Mouse (Mus musculus): ENCODE data around the gene Prrc2b. TPM values are rescaled to one million over a fixed set of nuclear protein-coding genes. Genes with fewer than 3 reads are reported as not detected.

Gene Prrc2b
- polyA plus RNA-seq, 1 experiment from 2014 or later = 69.8 TPM

DNA sequence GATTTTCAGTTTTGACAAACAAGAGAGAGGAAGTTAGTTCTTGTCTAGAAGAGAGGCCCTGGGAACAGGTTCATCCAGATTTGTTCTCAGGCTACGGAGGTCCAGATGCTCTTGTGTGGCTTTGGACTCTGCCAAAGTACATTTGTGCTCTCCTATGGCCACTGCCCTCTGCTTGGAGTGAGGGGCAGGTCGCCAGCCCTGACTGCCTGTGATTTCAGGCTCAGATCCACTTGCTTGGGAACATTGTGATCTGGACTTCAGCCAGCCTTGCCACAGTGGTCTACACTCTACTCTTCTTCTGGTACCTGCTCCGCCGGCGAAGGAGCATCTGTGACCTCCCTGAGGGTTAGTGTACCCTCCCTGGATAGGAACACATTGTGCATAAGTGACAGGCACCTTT is 101.8 kb downstream of the Prrc2b start:
- no peaks in the 10 kb centered on the region for H3K4me1 ChIP-seq (ENCODE audit: control insufficient read depth, insufficient read depth, low read length)
- H3K27me3 ChIP-seq (ENCODE audit: control insufficient read depth, insufficient read depth, low read depth, low read length) = no peaks in the 10 kb centered on the region
- ATAC-seq = no peak
- H3K4me2 ChIP-seq (ENCODE audit: low read length) = no peak overlapping the region
- WGBS = 92% methylated on average over 5 of the region's 5 CpGs
- H3K9me3 ChIP-seq (replicated peaks; ENCODE audit: control insufficient read depth, low read length, poor library complexity, severe bottlenecking) = no peaks in the 10 kb centered on the region
- no peak overlapping the region for H3K9ac ChIP-seq (ENCODE audit: low read depth, low read length)
- no peak overlapping the region for H3K4me3 ChIP-seq (ENCODE audit: low read depth, low read length)
- peaks cover 48% of the 10 kb centered on the region for H3K36me3 ChIP-seq (ENCODE audit: control insufficient read depth, insufficient read depth, low read length)
- H3K27ac ChIP-seq (ENCODE audit: low read length) = no peak overlapping the region

DNA sequence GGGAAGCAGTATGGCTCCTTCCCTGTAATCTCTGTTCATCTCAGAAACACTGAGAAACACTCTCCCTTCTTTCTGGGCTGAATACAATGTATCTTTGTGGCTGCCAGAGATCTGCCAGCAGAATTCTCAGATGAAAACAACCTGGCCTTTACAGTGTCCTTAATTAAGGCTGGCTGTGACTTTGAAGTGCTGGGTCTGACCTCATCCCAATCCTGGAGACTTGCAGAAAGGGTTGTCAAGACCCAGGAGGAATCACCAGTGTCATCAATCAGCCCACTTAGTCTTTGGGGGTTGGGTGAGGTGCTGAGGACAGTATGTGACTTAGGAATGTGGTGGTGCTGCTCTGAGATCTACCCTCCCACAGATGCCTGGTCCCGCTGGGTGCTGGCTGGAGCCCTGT is 102.5 kb downstream of the Prrc2b start:
- no peak overlapping the region for H3K4me2 ChIP-seq (ENCODE audit: low read length)
- no peaks in the 10 kb centered on the region for H3K4me1 ChIP-seq (ENCODE audit: control insufficient read depth, insufficient read depth, low read length)
- no peak overlapping the region for H3K27ac ChIP-seq (ENCODE audit: low read length)
- peaks cover 44% of the 10 kb centered on the region for H3K36me3 ChIP-seq (ENCODE audit: control insufficient read depth, insufficient read depth, low read length)
- no peak for ATAC-seq
- H3K27me3 ChIP-seq (ENCODE audit: control insufficient read depth, insufficient read depth, low read depth, low read length) = no peaks in the 10 kb centered on the region
- WGBS = 100% methylated on average over 1 of the region's 1 CpGs
- H3K9ac ChIP-seq (ENCODE audit: low read depth, low read length) = no peak overlapping the region
- H3K9me3 ChIP-seq (replicated peaks; ENCODE audit: control insufficient read depth, low read length, poor library complexity, severe bottlenecking) = no peaks in the 10 kb centered on the region
- no peak overlapping the region for H3K4me3 ChIP-seq (ENCODE audit: low read depth, low read length)

DNA sequence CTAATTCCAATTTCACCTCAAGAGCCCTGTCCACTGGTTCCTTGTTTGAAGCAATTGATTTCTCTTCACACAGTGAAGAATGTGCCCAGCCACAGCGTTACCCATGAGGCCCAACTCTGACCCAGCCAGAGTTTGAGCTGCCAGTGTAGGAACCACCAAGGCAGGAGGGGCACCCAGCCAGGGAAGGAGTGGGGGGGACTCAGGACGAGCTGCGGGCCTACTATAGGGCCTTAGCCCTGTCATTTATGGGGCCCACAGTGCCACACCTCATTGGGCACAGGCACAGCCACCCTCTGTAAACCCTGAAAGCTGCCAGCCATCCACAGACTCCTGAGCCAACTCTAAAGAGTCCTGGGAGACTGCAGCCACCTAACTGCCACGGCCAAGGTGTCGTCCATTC is 103.7 kb downstream of the Prrc2b start:
- Histone ChIP-seq H3K9me3 (replicated peaks; ENCODE audit: control insufficient read depth, low read length, poor library complexity, severe bottlenecking) (no peaks in the 10 kb centered on the region), H3K27me3 (ENCODE audit: control insufficient read depth, insufficient read depth, low read depth, low read length) (no peaks in the 10 kb centered on the region), H3K4me1 (ENCODE audit: control insufficient read depth, insufficient read depth, low read length) (peaks cover 8% of the 10 kb centered on the region), H3K27ac (ENCODE audit: low read length) (no peak overlapping the region), H3K9ac (ENCODE audit: low read depth, low read length) (no peak overlapping the region), H3K4me3 (ENCODE audit: low read depth, low read length) (no peak overlapping the region), H3K36me3 (ENCODE audit: control insufficient read depth, insufficient read depth, low read length) (peaks cover 44% of the 10 kb centered on the region), H3K4me2 (ENCODE audit: low read length) (no peak overlapping the region)
- ATAC-seq = no peak
- 90% methylated on average over 5 of the region's 5 CpGs for WGBS

DNA sequence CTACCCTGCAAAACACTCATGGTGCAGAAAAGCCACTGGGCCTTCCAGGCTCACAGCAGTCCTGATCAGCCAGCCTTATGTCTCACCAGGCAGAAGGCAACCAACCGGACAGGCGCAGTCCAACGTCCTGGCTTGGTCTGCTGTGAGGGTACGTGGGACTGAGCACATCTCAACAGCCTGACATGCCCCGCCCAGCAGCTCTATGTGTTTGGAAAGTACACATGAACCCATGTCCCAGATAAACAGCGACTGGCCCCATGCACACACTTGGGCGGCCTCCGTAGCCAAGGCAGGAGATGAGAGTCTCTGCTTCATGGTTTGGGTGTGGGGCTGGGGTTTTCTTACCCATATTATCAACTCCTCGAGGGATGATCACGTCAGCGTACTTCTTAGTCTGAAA is 105.4 kb downstream of the Prrc2b start:
- Histone ChIP-seq H3K27ac (ENCODE audit: low read length) (no peak overlapping the region), H3K4me3 (ENCODE audit: low read depth, low read length) (no peak overlapping the region), H3K27me3 (ENCODE audit: control insufficient read depth, insufficient read depth, low read depth, low read length) (no peaks in the 10 kb centered on the region), H3K9me3 (replicated peaks; ENCODE audit: control insufficient read depth, low read length, poor library complexity, severe bottlenecking) (no peaks in the 10 kb centered on the region), H3K36me3 (ENCODE audit: control insufficient read depth, insufficient read depth, low read length) (peaks cover 38% of the 10 kb centered on the region), H3K9ac (ENCODE audit: low read depth, low read length) (no peak overlapping the region), H3K4me2 (ENCODE audit: low read length) (no peak overlapping the region), H3K4me1 (ENCODE audit: control insufficient read depth, insufficient read depth, low read length) (peaks cover 8% of the 10 kb centered on the region)
- ATAC-seq = no peak
- 93% methylated on average over 11 of the region's 11 CpGs for WGBS

DNA sequence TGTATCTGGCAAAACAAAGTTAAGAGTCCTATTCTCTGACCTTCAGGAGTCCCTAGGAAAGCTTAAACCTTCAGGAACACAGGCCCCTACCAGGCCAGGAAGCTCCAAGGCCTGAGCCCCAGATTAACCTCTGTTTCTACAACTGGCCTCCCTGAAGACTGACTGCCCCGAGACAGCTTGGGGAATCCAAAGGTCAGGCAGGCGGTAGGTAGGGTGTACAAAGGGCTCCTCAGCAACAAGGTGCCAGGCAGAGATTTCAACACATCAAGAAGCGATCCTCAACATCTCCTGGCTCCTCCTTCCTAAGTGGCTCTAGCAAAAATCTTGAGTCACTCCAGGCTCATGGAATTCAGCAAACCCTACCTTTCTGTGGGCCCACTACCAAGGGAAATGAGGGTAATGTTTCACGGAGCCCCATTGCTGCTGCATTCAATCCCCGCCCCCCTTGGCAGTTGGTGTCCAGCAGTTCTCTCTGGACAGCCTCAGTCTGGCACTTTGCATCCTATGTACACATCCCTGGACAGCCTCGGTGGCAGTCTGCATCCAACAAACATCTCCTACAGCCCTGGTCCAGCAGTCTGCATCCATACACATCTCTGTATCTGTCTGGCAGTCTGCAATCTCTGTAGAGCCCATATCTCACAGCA is 108.1 kb downstream of the Prrc2b start:
- H3K4me3 ChIP-seq (ENCODE audit: low read depth, low read length) = peak overlapping the region; percentile 89
- peaks cover 8% of the 10 kb centered on the region for H3K4me1 ChIP-seq (ENCODE audit: control insufficient read depth, insufficient read depth, low read length)
- 57% methylated on average over 6 of the region's 6 CpGs for WGBS
- H3K27me3 ChIP-seq (ENCODE audit: control insufficient read depth, insufficient read depth, low read depth, low read length) = no peaks in the 10 kb centered on the region
- peaks cover 23% of the 10 kb centered on the region for H3K36me3 ChIP-seq (ENCODE audit: control insufficient read depth, insufficient read depth, low read length)
- no peak overlapping the region for H3K27ac ChIP-seq (ENCODE audit: low read length)
- no peaks in the 10 kb centered on the region for H3K9me3 ChIP-seq (replicated peaks; ENCODE audit: control insufficient read depth, low read length, poor library complexity, severe bottlenecking)
- ATAC-seq = 0 out of 2 replicates have a peak, but pooled peaks have one; percentile 5
- peak overlapping the region; percentile 71 for H3K4me2 ChIP-seq (ENCODE audit: low read length)
- H3K9ac ChIP-seq (ENCODE audit: low read depth, low read length) = peak overlapping the region; percentile 86

DNA sequence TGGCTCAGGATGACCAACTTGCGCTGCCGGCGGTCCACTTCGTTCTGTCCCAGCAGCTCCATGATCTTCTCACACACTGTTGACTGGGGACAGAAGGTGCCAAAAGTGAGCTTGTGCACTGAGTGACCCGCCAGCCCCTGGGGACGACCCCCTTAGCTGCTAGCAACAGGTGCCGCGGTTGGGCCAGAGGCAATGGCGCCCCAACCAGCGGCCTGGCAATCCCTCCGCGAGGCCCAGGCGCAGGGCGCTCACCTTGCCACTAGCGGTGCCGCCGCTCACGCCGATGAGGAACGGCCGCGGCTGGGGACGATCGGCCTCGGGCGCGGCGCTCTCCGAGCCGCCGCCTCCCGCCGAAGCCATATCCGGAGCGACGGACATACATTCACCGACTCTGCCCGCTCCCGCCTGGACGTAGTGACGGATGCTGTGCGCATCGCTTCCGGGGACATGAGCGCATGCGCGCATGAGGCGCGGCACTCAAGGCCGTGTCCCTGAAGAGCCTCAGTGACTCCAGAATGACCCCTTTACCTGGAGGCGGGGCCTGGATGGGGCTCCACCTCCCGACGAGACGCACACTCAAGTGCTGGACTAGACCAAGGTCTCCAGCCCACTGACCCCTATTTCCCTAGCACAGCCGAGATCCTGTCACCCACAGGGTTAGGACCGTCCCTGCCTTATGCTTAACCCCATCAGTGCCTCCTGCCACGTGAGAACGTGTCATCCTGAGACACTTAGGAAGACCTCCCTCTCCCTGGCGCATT is 109.0 kb downstream of the Prrc2b start, which contains the start of gene Uck1:
Gene Uck1, minus strand, starts transcription at position 503 of the 761 bp plus-strand sequence.
- H3K4me3 ChIP-seq (ENCODE audit: low read depth, low read length) = peak within 1 kb of the TSS; percentile 89
- peak; percentile 94 for ATAC-seq
- peak within 1 kb of the TSS; percentile 86 for H3K9ac ChIP-seq (ENCODE audit: low read depth, low read length)
- H3K27ac ChIP-seq (ENCODE audit: low read length) = peak within 1 kb of the TSS; percentile 68
- peak within 1 kb of the TSS; percentile 71 for H3K4me2 ChIP-seq (ENCODE audit: low read length)
- no peaks in the 10 kb centered on the region for H3K27me3 ChIP-seq (ENCODE audit: control insufficient read depth, insufficient read depth, low read depth, low read length)
- WGBS = under 1% methylated on average over 55 of the region's 59 CpGs
- H3K36me3 ChIP-seq (ENCODE audit: control insufficient read depth, insufficient read depth, low read length) = peaks cover 15% of the 10 kb centered on the region
- H3K4me1 ChIP-seq (ENCODE audit: control insufficient read depth, insufficient read depth, low read length) = peaks cover 8% of the 10 kb centered on the region
- no peaks in the 10 kb centered on the region for H3K9me3 ChIP-seq (replicated peaks; ENCODE audit: control insufficient read depth, low read length, poor library complexity, severe bottlenecking)

DNA sequence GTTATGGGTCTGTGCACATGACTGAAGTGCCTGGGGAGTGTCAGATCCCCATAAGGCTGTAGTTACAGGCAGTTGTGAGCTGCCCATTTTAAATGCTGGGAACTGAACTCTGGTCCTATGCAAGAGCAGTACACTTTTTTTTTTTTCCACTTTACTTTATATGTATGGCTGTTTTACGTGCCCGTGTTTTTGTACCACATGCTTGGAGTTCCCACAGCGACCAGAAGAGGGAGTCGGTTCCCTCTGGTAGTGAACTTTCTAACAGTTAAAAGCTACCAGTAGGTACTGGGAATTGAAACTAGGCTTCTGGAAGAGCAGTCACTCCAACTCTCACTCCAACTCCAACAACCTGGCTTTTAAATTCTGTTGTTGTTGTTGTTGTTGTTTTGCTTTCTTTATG is 109.8 kb downstream of the Prrc2b start:
- H3K27ac ChIP-seq (ENCODE audit: low read length) = no peak overlapping the region
- H3K4me3 ChIP-seq (ENCODE audit: low read depth, low read length) = no peak overlapping the region; the same call in 1 of the 2 replicates
- no peak overlapping the region for H3K9ac ChIP-seq (ENCODE audit: low read depth, low read length)
- no peaks in the 10 kb centered on the region for H3K27me3 ChIP-seq (ENCODE audit: control insufficient read depth, insufficient read depth, low read depth, low read length)
- WGBS = 26% methylated on average over 4 of the region's 4 CpGs
- no peaks in the 10 kb centered on the region for H3K9me3 ChIP-seq (replicated peaks; ENCODE audit: control insufficient read depth, low read length, poor library complexity, severe bottlenecking)
- H3K4me2 ChIP-seq (ENCODE audit: low read length) = no peak overlapping the region; the same call in 1 of the 2 replicates
- peak; percentile 15; the same call in 1 of the 2 replicates for ATAC-seq
- peaks cover 15% of the 10 kb centered on the region for H3K36me3 ChIP-seq (ENCODE audit: control insufficient read depth, insufficient read depth, low read length)
- H3K4me1 ChIP-seq (ENCODE audit: control insufficient read depth, insufficient read depth, low read length) = peaks cover 8% of the 10 kb centered on the region

DNA sequence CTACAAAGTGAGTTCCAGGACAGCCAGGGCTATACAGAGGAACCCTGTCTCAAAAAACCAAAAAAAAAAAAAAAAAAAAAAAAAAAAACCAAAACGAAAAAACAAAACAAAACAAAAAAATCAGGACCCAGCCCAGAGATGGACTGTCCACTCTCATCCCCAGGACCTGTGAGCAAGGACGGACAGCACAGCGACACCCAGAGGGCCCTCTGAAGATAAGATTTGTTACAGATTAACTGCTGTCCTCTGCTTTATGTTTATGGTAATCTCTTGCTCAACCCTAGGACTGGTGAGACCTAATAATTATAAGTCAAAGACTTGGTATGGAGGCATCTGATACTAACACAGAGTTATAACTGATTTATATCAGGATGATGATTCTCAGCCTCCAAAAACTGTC is 124.9 kb downstream of the Prrc2b start:
- H3K27ac ChIP-seq (ENCODE audit: low read length) = no peak overlapping the region
- no peaks in the 10 kb centered on the region for H3K4me1 ChIP-seq (ENCODE audit: control insufficient read depth, insufficient read depth, low read length)
- peaks cover 24% of the 10 kb centered on the region for H3K36me3 ChIP-seq (ENCODE audit: control insufficient read depth, insufficient read depth, low read length)
- H3K4me2 ChIP-seq (ENCODE audit: low read length) = no peak overlapping the region
- WGBS = 73% methylated on average over 3 of the region's 3 CpGs
- H3K27me3 ChIP-seq (ENCODE audit: control insufficient read depth, insufficient read depth, low read depth, low read length) = no peaks in the 10 kb centered on the region
- no peak for ATAC-seq
- H3K9ac ChIP-seq (ENCODE audit: low read depth, low read length) = no peak overlapping the region
- no peak overlapping the region for H3K4me3 ChIP-seq (ENCODE audit: low read depth, low read length)
- no peaks in the 10 kb centered on the region for H3K9me3 ChIP-seq (replicated peaks; ENCODE audit: control insufficient read depth, low read length, poor library complexity, severe bottlenecking)

DNA sequence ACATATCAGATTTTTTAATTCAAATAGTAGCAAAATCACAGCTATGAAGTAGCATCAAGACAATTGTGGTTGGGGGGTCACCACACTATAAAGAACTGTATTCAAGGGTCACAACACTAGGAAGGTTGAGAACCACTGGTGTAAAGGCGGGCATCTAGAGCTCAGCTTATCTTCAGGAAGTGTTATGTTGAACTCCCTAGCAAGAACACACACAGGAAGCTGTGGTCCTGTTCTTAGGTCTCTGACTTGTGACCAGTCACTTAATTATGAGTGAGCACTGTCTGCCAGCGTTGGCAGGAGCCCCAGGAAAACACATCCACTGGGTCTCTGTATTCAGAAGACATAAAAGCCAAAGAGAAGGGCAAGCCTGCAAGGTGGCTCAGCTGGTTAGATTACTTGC is 131.4 kb downstream of the Prrc2b start:
- H3K9me3 ChIP-seq (replicated peaks; ENCODE audit: control insufficient read depth, low read length, poor library complexity, severe bottlenecking) = no peaks in the 10 kb centered on the region
- peaks cover 34% of the 10 kb centered on the region for H3K36me3 ChIP-seq (ENCODE audit: control insufficient read depth, insufficient read depth, low read length)

More for the DNA sequence above, 131.4 kb downstream of the Prrc2b start:
- H3K9ac ChIP-seq (ENCODE audit: low read depth, low read length) = no peak overlapping the region
- H3K4me3 ChIP-seq (ENCODE audit: low read depth, low read length) = no peak overlapping the region
- H3K27me3 ChIP-seq (ENCODE audit: control insufficient read depth, insufficient read depth, low read depth, low read length) = no peaks in the 10 kb centered on the region
- H3K4me2 ChIP-seq (ENCODE audit: low read length) = no peak overlapping the region
- 96% methylated on average over 2 of the region's 2 CpGs for WGBS
- no peak overlapping the region for H3K27ac ChIP-seq (ENCODE audit: low read length)
- ATAC-seq = no peak
- peaks cover 12% of the 10 kb centered on the region for H3K4me1 ChIP-seq (ENCODE audit: control insufficient read depth, insufficient read depth, low read length)
